Mouse (Mus musculus) gastrocnemius, postnatal 10 days (tissue): ENCODE results near the gene Stk17b. TPM values are rescaled to one million over a fixed set of nuclear protein-coding genes. Genes with fewer than 3 reads are reported as not detected.
"Not testable (repeated sequence)": the region's sequence is repeated elsewhere in the genome, so short reads cannot be mapped to it uniquely, and the experiment has no call there.

Experiments used
- DNase-seq: peaks from one replicate; pipeline ENCODE4 v3.0.0; 2021; ENCODE audit warnings: mixed read lengths
- total RNA-seq, 2 experiments: library from RNA; stranded (reverse); gene quantifications; 2 replicates each; pipeline ENCODE4 v1.2.3; 2021

Gene Stk17b
- total RNA-seq, 2 experiments from 2014 or later, result 11.5 to 14.2 TPM

DNA sequence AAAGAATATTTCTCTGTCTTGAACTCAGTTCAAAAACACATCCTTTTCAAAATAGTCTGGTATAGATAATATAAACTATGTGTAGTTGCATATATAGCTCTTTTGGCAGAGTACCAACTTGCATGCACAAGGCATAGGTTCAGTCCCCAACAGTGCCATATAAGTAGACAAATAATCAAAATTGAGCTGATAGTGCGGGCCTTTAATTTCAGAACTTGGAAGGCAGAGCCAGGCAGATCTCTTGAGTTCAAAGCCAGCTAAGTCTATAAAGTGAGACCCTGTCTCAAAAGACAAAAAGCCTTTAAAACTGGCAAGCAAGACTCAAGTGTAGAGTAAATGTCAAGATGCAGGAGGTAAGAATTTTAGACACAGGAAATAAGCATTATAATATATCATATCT, 2.1 kb downstream of the Stk17b start:
- DNase-seq, result no peak

DNA sequence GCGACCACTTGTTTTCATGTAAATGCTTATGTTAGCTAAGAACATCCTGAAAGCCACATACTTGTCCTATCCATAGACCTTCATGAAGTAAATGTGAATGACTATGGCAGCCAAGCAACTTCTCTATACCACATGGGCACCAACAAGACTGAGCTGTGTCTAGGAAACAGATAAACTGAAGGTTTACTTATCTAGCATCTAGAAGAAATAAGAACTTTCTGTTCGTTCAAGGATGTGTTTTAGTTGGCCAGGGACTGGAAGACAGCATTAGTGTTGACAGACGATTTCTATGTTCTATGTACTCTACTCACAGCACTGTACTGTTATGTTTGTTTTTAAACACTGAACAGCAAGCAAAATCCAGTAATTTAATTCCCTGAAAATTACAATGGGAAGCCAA, 2.9 kb downstream of the Stk17b start:
- no peak for DNase-seq

DNA sequence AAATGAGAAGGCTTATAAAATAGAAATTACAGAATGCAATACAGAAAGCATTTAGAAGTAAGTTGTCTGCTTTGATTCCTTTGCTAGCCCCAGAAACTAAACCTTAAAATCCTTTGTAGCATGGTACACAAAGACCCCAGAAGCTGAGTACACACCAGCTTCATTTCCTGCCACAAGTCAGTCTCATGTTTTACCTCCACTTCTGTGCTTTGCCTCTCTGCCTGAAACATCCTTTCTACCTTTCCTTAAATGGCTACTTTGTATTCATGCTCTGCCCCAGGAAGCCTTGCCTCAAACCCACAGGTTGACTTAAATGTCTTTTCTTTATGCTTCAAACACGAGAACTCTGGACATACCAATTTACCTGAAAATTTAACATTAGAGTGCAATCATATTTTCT, 3.7 kb downstream of the Stk17b start:
- no peak for DNase-seq

DNA sequence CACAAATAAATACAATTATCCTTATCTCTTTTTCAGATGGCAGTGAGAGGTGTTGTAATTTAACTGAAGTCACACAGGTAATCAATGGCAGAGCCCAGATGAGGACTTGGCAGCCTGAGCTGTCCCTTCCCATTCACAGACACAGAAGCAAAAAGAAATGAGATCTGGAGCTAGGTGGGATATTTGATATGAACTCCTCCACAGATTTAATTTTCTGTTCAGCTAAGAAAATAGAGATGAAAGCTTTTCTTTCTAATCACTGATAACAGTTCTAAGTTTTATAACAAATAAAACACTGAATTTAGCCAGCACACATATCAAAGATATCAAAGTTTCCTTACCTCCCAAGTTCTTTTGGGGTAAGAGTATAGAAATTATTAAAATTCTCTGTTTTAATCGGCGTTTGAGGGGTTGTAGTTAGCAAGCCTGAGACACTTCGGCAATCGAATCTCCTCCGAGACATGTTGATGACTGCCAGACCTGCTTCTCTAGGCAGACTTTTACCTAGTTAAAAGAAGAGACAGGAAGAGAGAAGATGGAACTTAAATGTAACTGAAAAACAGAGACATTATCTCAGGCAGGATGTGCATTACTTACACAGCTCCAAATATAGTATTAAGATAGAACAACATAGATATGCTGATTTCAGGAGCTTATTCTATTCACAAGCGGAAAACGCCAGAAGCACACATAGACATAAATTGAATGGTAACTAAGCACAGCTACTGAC, 8.7 kb downstream of the Stk17b start:
- no peak for DNase-seq

GRCm38 (mm10) chr1:53775545-53775944, 9.5 kb downstream of the Stk17b start:
- DNase-seq, result no peak

DNA sequence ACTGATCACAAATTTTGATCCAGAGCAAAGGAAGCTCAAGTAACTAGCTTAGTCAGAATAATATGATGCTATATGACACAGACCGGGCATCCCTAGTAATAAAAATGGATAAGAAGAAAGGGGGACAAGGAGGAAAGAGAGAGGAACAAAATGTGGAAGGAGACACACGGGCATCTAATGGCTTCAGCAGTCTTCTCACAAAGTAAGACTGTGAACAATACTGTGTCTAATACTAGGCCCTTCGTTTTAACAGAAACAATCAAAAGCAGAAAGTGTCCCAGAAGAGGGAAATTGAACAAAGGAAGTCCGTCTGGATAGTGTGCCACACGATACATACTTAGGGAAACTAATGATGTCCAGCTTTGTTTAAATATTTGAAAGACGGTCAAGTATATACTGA, 10.0 kb downstream of the Stk17b start:
- DNase-seq, result no peak

DNA sequence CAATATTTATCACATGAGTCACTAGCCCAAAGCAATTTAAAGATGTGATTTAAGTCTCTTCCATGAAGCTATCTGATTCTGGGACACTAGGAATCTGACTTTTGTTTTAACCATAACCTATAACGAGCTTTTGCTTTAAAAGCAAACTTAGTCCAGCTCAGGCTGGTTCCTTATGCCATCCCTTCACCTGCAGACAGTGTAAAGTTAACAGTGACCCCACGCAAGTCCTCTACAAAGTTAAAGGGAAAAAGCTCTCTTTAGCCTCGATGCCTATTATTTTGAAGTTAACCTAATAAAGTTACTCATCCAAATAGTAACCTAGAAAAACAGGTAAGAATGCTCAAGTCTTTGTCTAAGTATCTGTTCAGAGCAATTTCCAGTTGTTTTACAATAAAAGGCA, 10.5 kb downstream of the Stk17b start:
- DNase-seq, result no peak

GRCm38 (mm10) chr1:53773994-53774393, 11.0 kb downstream of the Stk17b start:
- no peak for DNase-seq

GRCm38 (mm10) chr1:53772967-53773366, 12.1 kb downstream of the Stk17b start:
- no peak for DNase-seq

GRCm38 (mm10) chr1:53771476-53771875, 13.5 kb downstream of the Stk17b start:
- no peak for DNase-seq

GRCm38 (mm10) chr1:53766112-53766511, 18.9 kb downstream of the Stk17b start:
- no peak for DNase-seq

- DNase-seq, result no peak
Measured at GRCm38 (mm10) chr1:53757316-53757715, 27.7 kb downstream of the Stk17b start.

DNA sequence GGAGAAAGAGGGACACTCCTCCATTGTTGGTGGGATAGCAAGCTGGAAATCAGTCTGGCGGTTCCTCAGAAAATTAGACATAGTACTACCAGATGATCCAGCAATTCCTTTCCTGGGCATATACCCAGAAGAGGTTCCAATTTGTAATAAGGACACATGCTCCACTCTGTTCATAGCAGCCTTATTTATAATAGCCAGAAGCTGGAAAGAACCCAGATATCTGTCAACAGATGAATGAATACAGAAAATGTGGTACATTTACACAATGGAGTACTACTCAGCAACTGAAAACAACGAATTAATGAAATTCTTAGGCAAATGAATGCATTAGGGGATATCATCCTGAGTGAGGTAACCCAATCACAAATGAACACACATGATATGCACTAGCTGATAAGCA, 31.5 kb downstream of the Stk17b start:
- DNase-seq, result not testable (repeated sequence)

GRCm38 (mm10) chr1:53751144-53751543, 33.9 kb downstream of the Stk17b start:
- DNase-seq, result no peak

- not testable (repeated sequence) for DNase-seq
Measured at GRCm38 (mm10) chr1:53750697-53751096, 34.3 kb downstream of the Stk17b start.

DNA sequence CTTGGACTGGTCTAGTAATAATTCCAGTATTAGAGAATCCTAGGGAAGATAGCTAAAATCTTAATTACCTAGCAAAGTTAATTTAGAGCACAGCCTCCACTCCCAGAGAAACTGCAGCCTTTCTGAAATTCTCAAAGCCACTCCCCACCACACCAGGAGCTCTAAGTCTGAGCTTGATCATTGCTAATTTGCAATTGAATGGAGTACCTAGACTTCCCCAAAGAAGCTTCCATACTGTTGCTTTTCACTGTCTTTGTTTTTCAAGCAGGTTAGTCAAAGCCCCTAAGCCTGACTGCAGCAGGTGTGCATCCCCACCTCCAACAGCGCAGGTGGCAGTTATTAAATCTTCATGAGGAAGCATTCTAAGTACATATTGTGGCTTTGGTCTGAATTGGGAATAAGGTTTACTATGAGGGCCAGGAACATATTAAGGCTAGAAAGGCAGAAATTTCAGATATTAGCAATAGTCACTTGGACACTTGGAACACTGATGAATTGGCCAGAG, 35.1 kb downstream of the Stk17b start:
- not testable (repeated sequence) for DNase-seq

DNA sequence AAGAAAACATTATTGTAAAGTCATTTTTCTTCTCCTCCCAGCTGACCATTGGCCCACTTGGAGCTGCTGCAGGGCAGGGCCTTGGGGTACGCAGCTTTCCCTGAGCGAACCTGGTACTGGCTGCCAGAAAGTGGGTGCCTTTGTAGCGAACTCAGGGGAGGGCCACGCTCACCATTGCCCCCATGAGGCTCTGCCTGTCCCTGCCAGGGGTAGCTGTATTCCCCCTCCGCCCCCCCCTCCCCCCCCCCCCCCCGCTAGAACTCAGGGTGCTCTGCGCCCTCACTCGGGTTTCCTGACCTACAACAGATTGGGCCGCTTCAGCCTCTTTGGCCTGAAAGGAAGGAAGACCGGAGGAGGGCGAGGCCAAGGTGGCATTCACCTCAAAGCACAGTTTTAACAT, 36.5 kb downstream of the Stk17b start:
- no peak for DNase-seq

DNA sequence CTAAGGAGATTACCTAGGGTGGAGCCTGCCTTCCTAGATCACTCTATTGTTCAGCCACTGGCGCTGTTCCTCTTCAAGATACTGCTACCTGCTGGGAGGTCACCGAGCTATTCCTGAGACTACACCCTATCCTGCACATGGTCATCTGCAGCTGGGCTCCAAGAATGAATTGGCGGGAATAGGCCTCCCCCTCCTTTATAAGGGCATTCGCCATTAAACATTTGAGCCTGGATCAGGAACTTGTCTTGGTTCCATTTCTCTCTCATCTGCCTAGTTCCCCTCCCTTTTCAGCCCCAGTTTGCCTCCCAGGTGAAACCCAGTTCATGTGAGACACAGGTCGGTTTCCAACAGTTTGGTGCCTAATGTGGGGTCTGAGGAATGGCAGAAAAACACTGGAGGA, 39.0 kb downstream of the Stk17b start:
- no peak for DNase-seq

- no peak for DNase-seq
Measured at GRCm38 (mm10) chr1:53741742-53742458, 43.1 kb downstream of the Stk17b start.

- DNase-seq, result no peak
Measured at GRCm38 (mm10) chr1:53740777-53741336, 44.2 kb downstream of the Stk17b start.

GRCm38 (mm10) chr1:53740077-53740776, 44.8 kb downstream of the Stk17b start:
- not testable (repeated sequence) for DNase-seq

- no peak for DNase-seq
Measured at GRCm38 (mm10) chr1:53736583-53736982, 48.4 kb downstream of the Stk17b start.
